Mouse (Mus musculus) heart, embryonic 12.5 days (tissue): ENCODE measurements at regions not wholly inside any gene's neighbourhood (a gene's known extent, or its start where the extent isn't known, plus 50 kb on each side); places are given as distances from the start of the nearest gene placed in this dataset.

Experiments
- ATAC-seq: fragments of 200-750 bp; cut with Nextera tagmentation; 2 replicates; pipeline ENCODE4 v1.8.0; 2017; ENCODE audit warnings: moderate TSS enrichment, moderate library complexity; ENCODE audit not compliant: insufficient number of reproducible peaks, low FRiP score
- H3K27ac ChIP-seq: fragments of 300-500 bp; sonication (generic); 2 replicates; pipeline ENCODE4 v1.5.1; 2016; ENCODE audit warnings: mild to moderate bottlenecking, moderate library complexity; ENCODE audit not compliant: poor library complexity, severe bottlenecking
- H3K27me3 ChIP-seq: fragments of 300-500 bp; sonication (generic); replicated peaks from 2 replicates; pipeline ENCODE4 v1.6.1; 2016; ENCODE audit warnings: mild to moderate bottlenecking, moderate library complexity
- H3K36me3 ChIP-seq: fragments of 300-500 bp; sonication (generic); 2 replicates; pipeline ENCODE4 v1.6.1; 2016; ENCODE audit warnings: mild to moderate bottlenecking, moderate library complexity
- H3K4me1 ChIP-seq: fragments of 300-500 bp; sonication (generic); replicated peaks from 2 replicates; pipeline ENCODE4 v1.6.1; 2016; ENCODE audit warnings: mild to moderate bottlenecking
- H3K4me2 ChIP-seq: fragments of 300-500 bp; sonication (generic); 2 replicates; pipeline ENCODE4 v1.6.1; 2016; ENCODE audit warnings: mild to moderate bottlenecking, moderate library complexity
- H3K4me3 ChIP-seq: fragments of 300-500 bp; sonication (generic); 2 replicates; pipeline ENCODE4 v1.5.1; 2016; ENCODE audit warnings: mild to moderate bottlenecking
- H3K9ac ChIP-seq: fragments of 300-500 bp; sonication (generic); 2 replicates; pipeline ENCODE4 v1.6.1; 2016; ENCODE audit warnings: mild to moderate bottlenecking, moderate library complexity
- H3K9me3 ChIP-seq: fragments of 300-500 bp; sonication (generic); replicated peaks from 2 replicates; pipeline ENCODE4 v1.6.1; 2016; ENCODE audit warnings: mild to moderate bottlenecking, moderate library complexity
- WGBS: fragments of 180-500 bp; shearing (Covaris S2); methylation state at CpG from one replicate; pipeline ENCODE4 v1.1.7; 2016; 5-methylcytosine and 5-hydroxymethylcytosine counted together

GRCm38 (mm10) chr9:113085281-113085810 is 622.7 kb downstream of the Pdcd6ip start:
- H3K27ac ChIP-seq: no peak overlapping the region
- no peak for ATAC-seq

DNA sequence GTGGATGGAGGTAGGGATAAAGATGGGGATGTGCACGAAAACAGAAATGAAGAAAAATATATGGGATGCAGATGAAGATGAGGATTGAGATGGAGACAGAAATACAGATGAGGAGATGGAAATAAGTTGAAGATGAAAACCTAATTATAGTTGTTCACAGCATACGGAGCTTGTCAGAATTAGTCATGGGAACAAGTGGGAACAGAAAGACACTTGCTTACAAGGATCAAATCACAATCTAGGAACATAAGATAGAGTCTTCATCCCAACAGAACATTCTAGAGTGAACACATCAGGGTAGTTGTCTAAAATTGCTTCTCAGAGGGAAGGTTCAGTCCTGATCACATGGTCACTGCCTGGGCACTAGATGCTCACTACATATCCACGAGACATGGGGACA is 633.2 kb downstream of the Pdcd6ip start:
- WGBS: 73% methylated on average over 3 of the region's 3 CpGs
- Histone ChIP-seq H3K9ac (no peak overlapping the region), H3K9me3 (peaks cover 7% of the 10 kb centered on the region), H3K4me3 (no peak overlapping the region), H3K27ac (no peak overlapping the region), H3K4me1 (no peaks in the 10 kb centered on the region), H3K4me2 (no peak overlapping the region), H3K36me3 (no peaks in the 10 kb centered on the region), H3K27me3 (no peaks in the 10 kb centered on the region)
- no peak for ATAC-seq

More at GRCm38 (mm10) chr9:113085281-113085810, 622.7 kb downstream of the Pdcd6ip start:
- Histone ChIP-seq H3K4me3 (no peak overlapping the region), H3K36me3 (no peaks in the 10 kb centered on the region), H3K9ac (no peak overlapping the region), H3K27me3 (no peaks in the 10 kb centered on the region), H3K4me1 (no peaks in the 10 kb centered on the region), H3K4me2 (no peak overlapping the region), H3K9me3 (no peaks in the 10 kb centered on the region)
- 70% methylated on average over 5 of the region's 5 CpGs for WGBS

DNA sequence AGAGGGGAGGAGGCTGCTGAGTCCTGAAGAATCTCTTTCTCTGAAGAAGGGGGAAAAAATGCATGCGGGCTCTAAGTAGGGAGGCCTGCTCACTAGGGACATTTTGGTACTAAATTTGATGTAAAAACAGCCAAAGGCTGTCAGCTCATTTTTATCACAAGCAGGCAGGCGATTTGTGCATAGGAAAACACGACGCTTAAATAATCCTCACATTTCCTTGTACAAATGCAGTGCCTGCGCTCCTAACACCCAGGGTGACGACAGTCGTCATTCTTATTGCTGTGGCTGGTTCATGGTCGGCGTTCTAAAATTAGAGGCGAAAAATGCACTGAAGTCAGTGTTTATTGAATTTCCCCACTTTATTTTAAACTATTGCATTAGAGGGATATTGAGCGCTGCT is 650.6 kb downstream of the Pdcd6ip start:
- Histone ChIP-seq H3K36me3 (no peaks in the 10 kb centered on the region), H3K4me3 (no peak overlapping the region), H3K27me3 (no peaks in the 10 kb centered on the region), H3K4me2 (no peak overlapping the region), H3K9me3 (no peaks in the 10 kb centered on the region), H3K9ac (no peak overlapping the region), H3K4me1 (no peaks in the 10 kb centered on the region), H3K27ac (no peak overlapping the region)
- no peak for ATAC-seq
- WGBS: 64% methylated on average over 11 of the region's 11 CpGs

DNA sequence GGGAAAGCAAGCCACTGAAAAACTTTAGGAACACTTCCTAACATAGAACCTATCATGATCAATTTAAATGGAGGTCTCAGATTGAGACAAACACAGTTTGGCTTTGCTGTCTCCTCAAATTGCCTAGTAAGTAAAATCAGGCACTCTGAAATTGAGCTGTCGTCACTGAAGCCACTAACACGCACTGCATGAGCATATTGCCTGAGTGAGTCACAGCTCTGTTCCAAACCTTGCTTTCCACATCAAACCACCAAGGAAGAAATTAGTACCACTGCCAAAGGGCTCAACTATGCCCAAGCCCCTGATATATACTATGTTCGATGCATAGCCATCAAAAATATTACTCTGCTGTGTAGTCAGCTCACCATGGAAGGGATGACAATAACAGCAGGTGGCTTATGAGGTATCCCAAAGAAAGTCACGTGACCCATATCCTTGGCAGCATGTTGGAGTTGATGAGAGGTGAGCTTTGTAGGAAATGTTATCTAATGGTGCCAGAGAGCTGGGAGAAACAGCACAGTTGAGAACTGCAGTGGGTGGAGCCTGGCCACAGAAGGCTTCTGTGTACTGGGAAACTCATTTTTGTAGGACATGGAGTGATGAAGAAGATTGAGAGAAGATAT is 663.4 kb downstream of the Pdcd6ip start:
- Histone ChIP-seq H3K4me3 (no peak overlapping the region), H3K36me3 (no peaks in the 10 kb centered on the region), H3K27me3 (no peaks in the 10 kb centered on the region), H3K4me1 (peaks cover 3% of the 10 kb centered on the region; the same call in 1 of the 2 replicates), H3K9me3 (no peaks in the 10 kb centered on the region), H3K9ac (no peak overlapping the region), H3K4me2 (no peak overlapping the region), H3K27ac (no peak overlapping the region)
- ATAC-seq: 0 out of 2 replicates have a peak, but pooled peaks have one; percentile 45
- WGBS: 74% methylated on average over 4 of the region's 4 CpGs

GRCm38 (mm10) chr9:113040885-113041284 is 667.2 kb downstream of the Pdcd6ip start:
- Histone ChIP-seq H3K27ac (no peak overlapping the region), H3K4me1 (peaks cover 3% of the 10 kb centered on the region; the same call in 1 of the 2 replicates), H3K36me3 (no peaks in the 10 kb centered on the region), H3K9ac (no peak overlapping the region), H3K4me2 (no peak overlapping the region), H3K27me3 (no peaks in the 10 kb centered on the region), H3K9me3 (no peaks in the 10 kb centered on the region), H3K4me3 (no peak overlapping the region)
- WGBS: 67% methylated on average over 6 of the region's 6 CpGs
- ATAC-seq: no peak; the same call in 1 of the 2 replicates

DNA sequence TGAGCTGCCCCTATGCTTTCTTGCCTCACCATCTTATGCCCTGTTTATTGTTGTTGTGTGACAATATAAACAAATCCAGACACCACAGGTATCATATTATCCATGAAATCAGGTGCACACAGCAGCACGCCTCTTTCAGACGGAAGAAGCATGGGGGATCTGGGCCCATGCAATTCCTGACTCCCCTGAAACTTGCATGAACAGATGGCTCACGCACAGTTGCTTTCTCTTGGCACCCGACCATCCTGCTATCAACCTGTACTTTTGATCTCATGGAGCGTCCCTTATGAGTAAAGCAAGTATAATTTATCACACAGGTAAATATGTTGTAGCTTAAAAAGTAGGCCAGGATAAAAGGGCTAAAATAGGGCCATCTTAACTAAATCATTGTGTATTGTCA is 674.1 kb downstream of the Pdcd6ip start:
- Histone ChIP-seq H3K4me1 (no peaks in the 10 kb centered on the region), H3K9me3 (no peaks in the 10 kb centered on the region), H3K27me3 (no peaks in the 10 kb centered on the region), H3K27ac (no peak overlapping the region), H3K4me3 (no peak overlapping the region), H3K9ac (no peak overlapping the region), H3K36me3 (no peaks in the 10 kb centered on the region), H3K4me2 (no peak overlapping the region)
- WGBS: 77% methylated on average over 5 of the region's 5 CpGs
- no peak for ATAC-seq

- no peaks in the 10 kb centered on the region for H3K36me3 ChIP-seq
- H3K4me1 ChIP-seq: no peaks in the 10 kb centered on the region
- no peak overlapping the region for H3K4me3 ChIP-seq
- H3K27ac ChIP-seq: no peak overlapping the region
- no peak overlapping the region for H3K9ac ChIP-seq
- H3K4me2 ChIP-seq: no peak overlapping the region
- no peaks in the 10 kb centered on the region for H3K27me3 ChIP-seq
- WGBS: 73% methylated on average over 4 of the region's 4 CpGs
- ATAC-seq: no peak
- no peaks in the 10 kb centered on the region for H3K9me3 ChIP-seq
Measured at GRCm38 (mm10) chr9:113029091-113029490, 679.0 kb downstream of the Pdcd6ip start.

GRCm38 (mm10) chr9:113026904-113027193 is 681.2 kb downstream of the Pdcd6ip start:
- no peak for ATAC-seq
- no peak overlapping the region for H3K4me3 ChIP-seq
- H3K4me1 ChIP-seq: no peaks in the 10 kb centered on the region
- H3K27me3 ChIP-seq: no peaks in the 10 kb centered on the region
- H3K27ac ChIP-seq: no peak overlapping the region
- no peak overlapping the region for H3K4me2 ChIP-seq
- no peaks in the 10 kb centered on the region for H3K36me3 ChIP-seq
- H3K9me3 ChIP-seq: no peaks in the 10 kb centered on the region
- no peak overlapping the region for H3K9ac ChIP-seq
- 75% methylated on average over 4 of the region's 4 CpGs for WGBS

- Histone ChIP-seq H3K4me3 (no peak overlapping the region), H3K4me1 (no peaks in the 10 kb centered on the region), H3K27ac (no peak overlapping the region), H3K9ac (no peak overlapping the region), H3K4me2 (no peak overlapping the region), H3K27me3 (no peaks in the 10 kb centered on the region), H3K36me3 (no peaks in the 10 kb centered on the region), H3K9me3 (no peaks in the 10 kb centered on the region)
- WGBS: 59% methylated on average over 4 of the region's 4 CpGs
- no peak for ATAC-seq
Measured at GRCm38 (mm10) chr9:113026096-113026903, 681.8 kb downstream of the Pdcd6ip start.

DNA sequence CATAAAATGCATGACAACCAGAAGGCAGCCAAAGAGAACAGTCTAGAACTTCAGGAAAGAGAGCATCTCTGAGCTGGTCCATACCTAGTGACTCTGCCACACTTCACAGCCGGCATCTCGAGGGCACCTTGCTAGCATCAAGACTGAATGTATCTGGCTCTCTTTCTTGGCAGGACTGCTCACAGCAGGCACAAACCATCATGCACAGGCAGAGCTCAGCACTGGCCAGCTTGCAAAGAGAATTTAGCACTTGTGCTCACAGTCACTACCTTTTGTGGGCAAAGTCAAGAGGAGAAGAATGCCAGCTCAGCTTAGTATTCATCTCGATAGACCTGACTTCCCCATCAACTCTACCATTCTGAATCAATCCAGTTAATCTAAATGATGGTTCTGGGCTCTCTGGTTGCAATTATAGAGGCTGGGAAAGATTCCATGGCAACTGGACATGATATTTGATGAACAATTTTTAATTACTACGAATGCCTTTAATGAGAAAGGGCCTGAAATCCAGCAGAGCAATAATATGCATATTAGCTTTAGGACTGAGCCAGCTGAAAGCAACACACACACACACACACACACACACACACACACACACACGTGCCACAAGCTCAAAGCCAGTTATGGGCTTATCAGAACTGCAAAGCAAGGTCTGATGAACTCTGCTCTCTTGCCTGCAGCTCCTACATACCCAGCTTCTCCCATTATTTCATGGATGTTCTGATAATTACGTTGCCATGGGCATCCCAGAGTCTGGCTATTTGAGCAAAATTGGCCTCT is 686.0 kb downstream of the Pdcd6ip start:
- no peak overlapping the region for H3K4me3 ChIP-seq
- no peaks in the 10 kb centered on the region for H3K36me3 ChIP-seq
- ATAC-seq: no peak
- H3K27me3 ChIP-seq: no peaks in the 10 kb centered on the region
- no peak overlapping the region for H3K9ac ChIP-seq
- no peaks in the 10 kb centered on the region for H3K9me3 ChIP-seq
- H3K4me1 ChIP-seq: no peaks in the 10 kb centered on the region
- H3K27ac ChIP-seq: no peak overlapping the region
- 74% methylated on average over 6 of the region's 6 CpGs for WGBS
- H3K4me2 ChIP-seq: no peak overlapping the region

DNA sequence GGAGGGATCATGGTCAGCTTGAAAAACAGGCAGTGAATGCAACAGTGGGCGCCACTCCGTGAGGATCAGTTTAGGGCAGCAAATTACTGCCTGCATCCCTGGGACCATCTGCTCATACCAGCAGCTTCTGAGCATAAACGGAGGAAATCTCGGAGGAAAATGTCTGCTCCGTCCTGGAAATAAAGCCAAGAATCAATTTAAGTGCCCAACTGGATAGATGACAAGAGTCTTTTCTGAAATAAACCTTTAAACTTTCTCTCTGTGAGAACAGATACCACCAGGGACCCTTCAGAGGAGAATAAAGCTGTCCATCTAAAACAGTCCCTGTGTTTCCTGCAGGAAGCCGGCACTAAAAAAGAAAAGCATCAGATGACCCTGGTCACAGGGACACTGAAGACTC is 688.5 kb downstream of the Pdcd6ip start:
- Histone ChIP-seq H3K4me1 (no peaks in the 10 kb centered on the region), H3K4me3 (no peak overlapping the region), H3K9ac (no peak overlapping the region), H3K9me3 (no peaks in the 10 kb centered on the region), H3K27me3 (no peaks in the 10 kb centered on the region), H3K36me3 (no peaks in the 10 kb centered on the region), H3K4me2 (no peak overlapping the region), H3K27ac (no peak overlapping the region)
- 73% methylated on average over 6 of the region's 6 CpGs for WGBS
- ATAC-seq: no peak
